Mouse (Mus musculus): Measurements from ENCODE around the gene Zswim4.

Gene Zswim4

DNA sequence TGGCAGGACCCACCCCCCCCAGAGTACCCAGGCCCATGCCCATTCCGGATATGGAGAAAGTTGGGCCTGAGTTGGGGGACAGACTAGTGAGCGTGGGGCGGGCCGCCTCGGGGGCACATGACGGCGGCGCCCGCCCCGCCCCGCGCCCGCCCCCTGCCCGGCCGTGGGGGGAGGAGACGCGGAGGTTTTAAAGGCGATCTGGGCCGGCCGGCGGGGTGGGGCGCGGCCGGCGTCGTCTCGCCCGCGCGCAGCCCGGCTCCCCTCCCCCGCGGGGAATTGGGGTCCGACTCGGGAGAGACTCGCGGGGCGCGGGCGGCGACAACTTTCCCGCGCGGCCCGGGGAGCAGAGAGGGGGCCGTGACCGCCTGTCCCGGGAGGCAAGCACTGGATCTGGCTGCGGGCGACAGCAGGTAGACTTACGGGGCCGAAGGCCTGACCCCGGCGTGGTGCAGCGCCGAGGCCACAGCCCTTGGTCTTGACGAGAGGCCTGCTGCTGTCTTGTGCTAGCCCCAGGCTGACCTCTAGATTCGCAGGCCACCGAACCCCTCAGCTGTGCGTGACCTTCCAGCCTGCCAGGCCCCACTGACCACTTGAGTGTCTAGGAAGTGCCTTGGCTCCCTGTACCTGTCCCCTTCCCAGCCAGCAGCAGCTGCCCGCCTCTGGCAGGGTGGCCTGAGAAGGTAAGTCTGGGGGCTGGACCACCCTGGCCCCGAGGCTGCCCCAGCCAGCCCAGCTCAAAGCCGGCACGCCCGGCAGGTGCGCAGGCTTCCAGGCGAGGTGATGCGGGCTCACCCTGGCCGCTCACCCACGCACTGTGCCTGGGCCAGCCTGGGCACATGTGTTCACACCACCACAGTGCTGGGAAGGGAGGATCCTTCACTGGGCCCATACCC is 36.0 kb downstream of the Zswim4 start:
- peak in 1 of 2 experiments; percentile 85 for DNase-seq (ENCODE audit: low read depth in 1 of 2, low spot score in 2 of 2)

DNA sequence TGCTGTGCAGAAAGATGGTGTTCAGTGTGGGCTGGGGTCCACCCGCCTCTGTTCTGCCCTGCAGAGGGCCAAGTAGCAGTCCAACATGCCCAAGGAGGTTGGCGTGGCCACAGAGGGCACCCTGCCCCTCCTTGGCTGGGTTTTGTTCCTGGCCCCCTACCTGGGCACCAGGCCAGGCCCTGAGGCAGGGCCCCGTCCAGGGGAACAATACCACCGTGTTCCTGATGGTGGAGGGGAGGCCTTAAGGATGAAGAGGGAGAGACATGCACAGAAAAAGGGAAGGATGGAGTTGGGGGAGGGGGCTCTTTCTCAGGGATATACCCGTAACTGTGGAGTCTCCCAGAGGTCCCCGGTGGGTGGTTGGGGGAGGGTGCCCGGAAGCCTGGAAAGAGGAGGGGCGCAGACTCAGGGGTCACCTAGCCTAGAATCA is 36.7 kb downstream of the Zswim4 start:
- peak in 1 of 2 experiments; percentile 47 for DNase-seq (ENCODE audit: low read depth in 1 of 2, low spot score in 2 of 2)

DNA sequence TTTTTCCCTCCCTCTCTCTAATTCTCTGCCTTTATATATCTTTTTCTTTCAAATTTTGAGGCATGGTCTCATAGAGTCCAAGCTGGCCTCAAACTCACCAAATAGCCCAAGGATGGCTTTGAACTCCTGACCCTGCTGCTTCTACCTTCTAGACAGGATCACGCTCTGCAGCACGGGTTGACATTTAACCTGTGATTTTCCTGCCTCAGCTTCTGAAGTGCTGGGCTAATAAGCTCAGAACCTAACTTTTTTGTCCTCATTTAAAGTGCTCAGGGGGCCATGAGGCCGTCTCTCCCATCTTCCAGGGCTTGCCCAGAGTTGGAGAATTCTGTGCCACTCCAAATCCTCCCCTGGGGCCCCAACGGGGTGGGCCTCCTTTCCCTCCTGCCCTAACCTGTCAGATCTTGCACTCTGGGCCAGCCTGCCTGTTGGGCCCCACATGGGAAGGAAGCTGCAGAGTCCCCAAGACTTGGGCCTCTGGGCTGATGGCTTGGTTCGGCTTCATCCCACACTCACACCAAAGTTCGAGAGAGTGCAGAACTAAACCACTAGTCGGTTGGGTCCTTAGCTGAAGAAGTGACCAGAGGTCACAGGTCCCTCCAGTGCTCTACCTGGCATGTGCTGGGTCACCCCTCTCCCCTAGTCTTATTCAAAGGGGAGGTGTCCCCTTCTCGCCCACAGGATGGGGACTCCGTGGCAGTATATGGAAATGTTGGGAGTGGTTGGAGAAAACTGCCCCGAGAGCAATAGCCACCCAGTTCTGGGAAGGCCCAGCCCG is 37.3 kb downstream of the Zswim4 start:
- DNase-seq (ENCODE audit: low read depth in 1 of 2, low spot score in 2 of 2): no peak

DNA sequence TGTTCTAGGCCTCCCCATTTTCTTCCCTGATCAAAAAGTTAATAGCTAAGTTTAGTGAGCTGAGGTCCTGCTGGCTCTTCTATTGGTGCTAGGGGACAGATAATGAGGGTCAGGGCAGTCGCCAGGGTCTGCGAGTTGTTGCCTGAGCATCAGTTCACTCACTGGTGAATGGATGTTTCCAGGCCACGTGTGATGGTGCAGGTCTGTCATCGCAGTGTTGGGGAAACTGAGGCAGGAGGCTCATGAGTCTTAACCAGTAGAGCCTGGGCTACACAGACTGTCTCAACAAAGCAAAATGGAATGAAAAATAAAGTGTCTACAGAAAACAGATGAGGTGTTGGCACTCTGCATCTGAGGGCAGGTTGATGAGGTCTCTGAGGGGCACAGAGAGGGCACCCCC is 38.0 kb downstream of the Zswim4 start:
- DNase-seq (ENCODE audit: low read depth in 1 of 2, low spot score in 2 of 2): no peak

DNA sequence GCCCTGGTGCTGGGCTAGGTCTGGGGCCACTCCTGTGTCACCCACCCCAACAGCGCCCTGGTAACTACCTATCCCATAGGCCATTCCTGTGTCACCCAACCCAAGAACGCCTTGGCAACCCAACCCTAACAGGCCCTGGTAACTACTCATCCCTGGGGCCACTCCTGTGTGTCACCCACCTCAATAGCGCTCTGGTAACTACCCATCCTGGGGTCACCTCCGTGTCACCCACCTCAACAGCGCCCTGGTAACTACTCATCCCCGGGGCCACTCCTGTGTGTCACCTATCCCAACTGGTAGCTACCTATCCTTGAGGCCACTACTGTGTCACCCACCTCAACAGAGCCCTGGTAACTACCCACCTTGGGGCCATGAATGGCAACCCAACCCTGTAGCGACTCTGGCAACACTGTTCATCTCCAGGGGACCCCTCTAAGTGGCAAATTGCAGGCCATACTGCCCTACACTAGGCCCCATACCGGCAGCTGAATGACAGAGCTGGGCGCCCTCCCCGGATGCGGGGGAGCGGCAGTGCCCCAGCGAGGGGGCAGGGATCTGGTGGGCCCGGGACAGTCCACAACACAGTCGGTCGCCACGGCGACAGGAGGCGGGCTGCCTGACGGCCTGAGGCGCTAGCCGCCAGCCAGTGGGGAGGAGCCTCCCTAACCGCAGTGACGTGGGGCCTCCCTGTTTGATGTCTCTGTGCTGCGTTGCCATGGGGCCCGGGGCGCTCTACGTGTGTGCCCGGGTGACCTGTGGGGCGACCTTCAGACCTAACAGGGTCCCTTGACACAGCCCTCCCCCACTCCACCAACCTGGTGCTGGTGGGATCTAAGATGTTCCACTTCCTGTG is 38.7 kb downstream of the Zswim4 start:
- peak; percentile 99 to 100 for DNase-seq (ENCODE audit: low read depth in 1 of 2, low spot score in 2 of 2)

DNA sequence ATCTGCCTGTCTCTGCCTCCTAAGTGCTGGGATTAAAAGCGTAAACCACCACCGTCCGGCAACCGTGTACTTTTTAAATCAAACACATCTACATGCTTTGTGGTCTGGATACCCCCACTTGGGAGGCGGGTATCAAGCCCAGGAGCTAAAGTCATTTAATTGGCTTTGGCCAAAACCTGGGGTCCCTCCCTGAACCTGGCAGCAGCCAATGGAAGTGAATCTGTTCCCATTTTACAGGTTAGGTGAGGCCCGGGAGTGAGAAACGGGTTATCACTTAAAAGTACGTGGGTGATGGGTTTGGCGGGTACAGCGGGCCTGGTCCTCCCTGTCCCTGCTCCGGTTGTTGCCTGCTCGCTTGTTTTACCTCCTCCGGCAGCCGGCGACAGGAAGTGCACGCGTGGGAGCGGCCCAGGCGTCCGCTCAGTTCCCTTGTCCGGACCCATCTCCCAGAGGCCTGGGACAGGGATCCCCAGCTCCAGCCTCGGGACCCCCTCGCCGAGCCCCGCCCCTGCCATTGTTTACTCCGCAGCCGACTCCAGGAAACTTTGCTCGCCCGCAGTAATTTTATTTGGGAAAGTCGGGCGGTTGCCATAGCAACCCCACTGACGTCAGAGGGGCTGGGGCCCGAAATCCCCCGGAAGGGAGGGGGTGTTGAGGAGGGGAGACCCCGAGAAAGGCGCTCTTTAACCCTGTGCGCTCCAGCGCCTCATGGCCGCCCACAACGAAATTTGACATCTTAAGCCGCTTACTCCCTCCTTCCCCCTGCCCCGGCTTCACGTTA is 39.5 kb downstream of the Zswim4 start:
- DNase-seq (ENCODE audit: low read depth in 1 of 2, low spot score in 2 of 2): peak; percentile 88 to 95

DNA sequence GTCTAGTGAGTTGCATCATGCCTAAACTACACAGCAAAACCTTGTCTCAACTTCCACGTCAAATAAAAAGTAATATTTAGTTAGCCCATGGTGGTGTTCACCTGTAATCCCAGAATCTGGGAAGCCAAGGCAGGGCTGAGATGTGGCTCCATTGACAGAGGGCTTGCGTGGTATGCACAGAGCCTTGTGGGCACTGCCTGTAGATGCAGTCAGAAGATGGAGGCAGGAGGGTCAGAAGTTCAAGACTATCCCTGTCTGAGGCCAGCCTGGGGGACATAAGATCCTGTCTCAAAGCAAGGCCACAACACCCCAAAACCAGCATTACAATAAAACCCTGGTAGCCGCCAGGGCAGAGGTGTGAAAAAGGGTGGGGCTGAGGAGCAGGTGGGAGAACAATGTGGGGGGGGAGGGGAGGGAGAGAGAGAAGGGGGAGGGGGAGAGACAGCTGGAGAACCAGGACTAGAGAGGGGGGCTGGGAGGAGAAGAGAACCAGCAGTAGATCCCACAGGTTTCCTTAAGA is 42.6 kb downstream of the Zswim4 start:
- DNase-seq (ENCODE audit: low read depth in 1 of 2, low spot score in 2 of 2): no peak

DNA sequence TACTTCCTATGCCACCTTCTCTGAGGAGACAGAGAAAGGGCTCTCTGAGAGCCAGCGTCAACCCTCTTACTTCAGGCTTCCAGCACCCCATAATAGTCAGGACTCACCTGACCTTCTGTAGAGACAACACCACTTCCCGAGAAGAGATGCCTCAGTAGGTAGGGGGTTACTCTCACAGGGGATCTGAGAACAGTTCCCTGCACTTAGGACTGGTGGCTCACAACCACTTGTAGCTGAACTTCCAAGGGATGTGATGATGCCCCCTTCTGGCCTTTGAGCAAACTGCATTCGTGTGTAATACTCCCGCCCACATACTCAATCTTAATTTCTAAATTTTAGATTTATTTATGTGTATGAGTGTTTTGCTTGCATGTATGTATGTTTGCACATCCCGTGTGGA is 43.3 kb downstream of the Zswim4 start:
- no peak for DNase-seq (ENCODE audit: low read depth in 1 of 2, low spot score in 2 of 2)

DNA sequence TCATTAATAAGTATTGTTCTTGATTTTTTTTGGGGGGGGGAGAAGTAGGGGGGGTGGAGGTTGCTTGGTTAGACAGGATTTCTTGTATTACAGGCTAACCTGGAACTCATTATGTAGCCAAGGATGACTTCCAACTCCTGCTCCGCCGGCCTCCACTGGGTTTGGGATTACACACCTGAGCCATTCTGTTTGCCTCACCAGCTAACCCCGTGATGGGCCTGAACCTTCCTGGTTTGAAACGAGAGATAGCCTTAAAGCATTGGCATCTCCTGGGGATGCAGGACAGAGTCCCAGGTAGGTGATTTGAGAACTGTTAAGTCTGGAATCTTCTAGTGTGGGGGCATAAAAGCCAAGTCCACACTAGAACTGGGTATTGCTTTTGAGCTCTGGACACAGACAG is 43.7 kb downstream of the Zswim4 start:
- DNase-seq (ENCODE audit: low read depth in 1 of 2, low spot score in 2 of 2): no peak

DNA sequence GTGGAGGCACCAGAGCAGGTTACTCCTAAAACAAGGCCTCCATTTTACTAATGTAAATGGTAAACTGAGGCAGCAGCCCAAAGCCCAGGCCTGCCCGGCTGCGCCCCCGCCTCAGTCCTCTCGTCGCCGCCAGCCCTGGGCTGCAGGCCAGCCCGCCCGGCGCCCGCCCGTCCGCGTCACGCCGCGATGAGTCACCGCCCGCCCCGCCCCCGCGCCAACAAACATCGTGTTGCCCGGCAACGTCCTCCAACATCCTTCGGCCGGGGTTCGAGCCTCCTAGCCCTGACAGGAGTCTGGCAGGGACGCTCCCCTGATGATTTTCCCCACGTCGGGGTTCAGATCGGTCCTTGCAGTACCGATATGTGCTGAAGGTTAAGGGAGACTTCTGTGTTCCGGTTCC is 44.3 kb downstream of the Zswim4 start:
- DNase-seq (ENCODE audit: low read depth in 1 of 2, low spot score in 2 of 2): peak in 1 of 2 experiments; percentile 90

DNA sequence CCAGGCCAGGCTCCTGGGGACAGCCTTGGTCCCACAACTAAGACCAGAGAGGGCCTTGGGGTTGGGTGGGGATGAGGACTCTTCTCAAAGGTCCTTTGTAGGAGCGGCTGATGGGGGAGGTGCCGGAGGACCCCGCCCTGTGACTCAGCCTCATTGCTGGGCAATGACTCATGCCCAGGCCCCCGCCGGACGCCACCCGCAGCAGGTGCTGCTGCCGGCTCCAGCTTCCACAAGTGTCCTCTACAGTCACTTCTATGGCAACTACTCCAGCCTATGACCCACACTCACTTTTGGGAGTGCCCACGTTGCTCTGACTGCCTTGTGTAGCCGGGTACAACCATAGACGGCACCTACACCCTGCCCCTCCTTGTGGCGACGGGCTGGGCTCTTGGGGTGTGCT is 44.8 kb downstream of the Zswim4 start:
- DNase-seq (ENCODE audit: low read depth in 1 of 2, low spot score in 2 of 2): peak; percentile 81 to 83

DNA sequence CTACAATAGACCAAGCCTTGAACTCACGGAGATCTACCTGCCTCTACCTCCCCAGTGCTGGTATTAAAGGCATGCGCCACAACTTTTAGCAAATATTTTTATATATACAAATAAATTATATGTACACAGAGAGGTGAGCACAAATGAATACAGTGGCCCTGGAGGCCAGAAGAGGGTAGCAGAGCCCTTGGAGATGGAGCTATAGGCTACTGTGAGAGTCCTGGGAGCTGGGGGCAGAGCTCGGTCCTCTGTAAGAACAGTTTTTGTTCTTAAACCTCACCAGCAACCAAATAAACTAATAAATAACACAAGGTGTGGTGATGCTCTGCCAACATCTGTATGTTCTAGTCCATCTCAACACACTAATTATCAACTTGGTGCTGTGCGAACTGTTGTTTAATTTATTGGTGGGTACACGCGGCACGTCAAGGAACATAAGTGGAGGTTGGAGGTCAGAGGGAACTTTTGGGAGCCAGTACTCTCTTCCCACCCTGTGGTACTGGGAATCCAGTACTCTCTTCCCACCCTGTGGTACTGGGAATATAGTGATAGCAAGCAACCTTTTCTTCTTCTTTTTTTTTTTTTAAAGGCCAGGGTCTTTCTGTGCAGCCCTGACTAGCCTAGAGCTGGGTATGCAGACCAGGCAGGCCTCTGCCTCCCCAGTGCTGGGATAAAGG is 46.5 kb downstream of the Zswim4 start:
- no peak for DNase-seq (ENCODE audit: low read depth in 1 of 2, low spot score in 2 of 2)

DNA sequence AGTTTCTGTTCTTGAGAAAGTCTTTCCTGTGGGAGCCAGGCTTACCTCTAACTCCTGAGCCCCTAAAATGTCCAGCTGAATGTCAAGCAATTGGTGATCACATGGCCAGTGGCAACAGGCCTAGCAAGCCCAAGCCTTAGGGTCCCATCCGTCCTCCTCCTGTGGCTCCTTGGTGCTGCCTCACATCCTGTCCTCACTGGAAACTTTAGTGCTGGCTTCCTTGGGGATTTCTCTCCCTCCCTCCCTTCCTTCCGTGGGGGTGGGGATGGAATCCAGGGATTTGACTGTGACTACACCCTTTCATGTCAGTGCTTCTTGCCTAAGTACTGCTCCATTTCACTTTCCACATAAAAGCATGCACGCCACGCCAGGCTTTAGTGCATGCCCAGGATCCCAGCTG is 47.3 kb downstream of the Zswim4 start:
- DNase-seq (ENCODE audit: low read depth in 1 of 2, low spot score in 2 of 2): no peak

DNA sequence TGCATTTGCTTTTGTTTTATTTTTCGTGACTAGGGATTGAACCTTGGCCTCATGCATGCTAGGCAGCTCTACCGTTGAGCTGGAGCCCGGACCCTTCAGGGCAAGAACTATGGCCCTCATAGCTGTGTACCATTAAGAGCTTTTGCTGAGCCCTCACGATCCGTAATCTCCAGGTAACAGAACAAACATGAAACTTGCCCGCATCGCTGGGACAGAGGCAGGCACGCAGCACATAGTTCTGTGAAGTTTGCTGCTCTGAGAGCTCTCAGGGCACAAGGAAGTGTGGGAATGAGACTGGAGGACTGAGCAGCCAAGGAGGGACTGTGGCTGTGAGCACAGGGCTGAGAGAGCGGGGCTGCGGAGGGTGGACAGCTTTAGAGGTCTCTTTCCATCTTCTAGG is 48.2 kb downstream of the Zswim4 start:
- DNase-seq (ENCODE audit: low read depth in 1 of 2, low spot score in 2 of 2): no peak

DNA sequence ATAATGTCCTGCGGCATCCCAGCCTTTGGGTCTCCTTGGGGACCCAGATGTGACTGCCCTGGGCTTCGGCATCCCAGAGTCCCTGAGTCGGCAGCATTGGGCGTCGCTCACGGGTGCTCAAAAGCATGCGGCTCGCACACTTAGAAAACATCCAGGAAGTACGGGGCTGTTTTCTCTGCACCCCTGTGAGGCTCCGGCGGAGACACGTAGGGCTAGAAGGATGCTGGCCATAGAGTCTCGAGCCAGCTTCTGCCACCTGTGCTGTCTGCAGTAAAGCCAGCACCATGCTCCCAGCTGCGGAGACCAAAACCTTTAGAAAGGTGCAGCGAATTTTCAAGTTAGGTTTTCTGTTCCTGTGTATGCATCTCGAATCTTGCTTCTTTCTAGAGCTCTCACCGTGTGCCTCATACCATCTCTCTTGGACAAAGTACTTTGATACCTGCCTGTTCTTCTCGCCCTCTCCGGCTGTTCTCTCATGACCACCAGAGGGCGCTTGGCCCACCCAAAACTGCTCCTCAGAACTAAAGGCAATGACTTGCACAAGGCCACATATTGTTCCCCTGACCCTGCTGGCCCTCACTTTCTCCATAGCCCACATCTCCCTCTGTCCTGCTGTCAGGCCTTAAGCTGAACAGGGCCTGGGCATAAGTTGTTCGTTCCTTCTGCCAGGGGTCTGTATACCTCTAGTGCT is 49.6 kb downstream of the Zswim4 start:
- no peak for DNase-seq (ENCODE audit: low read depth in 1 of 2, low spot score in 2 of 2)

DNA sequence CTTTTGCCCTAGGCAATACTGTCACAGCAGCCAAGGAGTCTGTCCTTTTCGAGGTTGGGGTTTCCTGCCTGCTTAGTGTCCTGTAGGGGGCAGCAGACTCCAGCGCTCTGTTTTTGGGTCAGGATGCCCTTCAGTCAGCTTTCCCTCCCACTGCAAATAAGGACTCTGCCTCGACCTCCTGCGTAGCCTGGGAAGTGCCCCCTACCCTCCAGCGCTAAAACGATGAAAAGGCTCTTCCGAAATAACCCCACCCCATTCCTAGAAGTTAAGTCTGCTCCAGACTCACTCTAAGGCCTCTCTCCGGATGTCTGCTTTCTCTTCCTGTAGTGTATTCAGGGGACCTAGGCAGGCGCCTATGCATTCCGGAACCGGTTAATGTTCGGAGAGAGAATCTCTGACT is 50.3 kb downstream of the Zswim4 start:
- DNase-seq (ENCODE audit: low read depth in 1 of 2, low spot score in 2 of 2): peak in 1 of 2 experiments; percentile 57

DNA sequence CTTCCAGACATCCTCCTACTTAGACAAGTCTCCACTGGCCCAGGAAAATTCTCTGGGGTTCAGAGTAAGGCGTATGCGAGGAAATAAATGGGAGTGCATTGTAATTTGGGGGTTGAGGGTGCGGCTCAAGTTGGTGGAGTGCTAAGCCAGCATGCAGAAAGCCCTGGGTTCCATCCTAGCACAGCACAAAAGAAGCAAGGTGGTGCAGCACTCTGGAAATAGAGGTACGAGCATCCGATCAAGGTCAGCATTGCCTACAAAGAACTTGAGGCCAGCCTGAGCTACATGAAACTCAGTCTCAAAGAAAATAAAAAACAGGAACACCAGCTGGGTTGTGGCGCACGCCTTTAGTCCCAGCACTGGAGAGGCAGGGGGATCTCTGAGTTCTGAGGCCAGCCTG is 51.7 kb downstream of the Zswim4 start, which contains the start of gene Nanos3:
TSS of gene Nanos3 (minus strand) at position 101 of the 400 bp plus-strand sequence.
- DNase-seq (ENCODE audit: low read depth in 1 of 2, low spot score in 2 of 2): no peak

DNA sequence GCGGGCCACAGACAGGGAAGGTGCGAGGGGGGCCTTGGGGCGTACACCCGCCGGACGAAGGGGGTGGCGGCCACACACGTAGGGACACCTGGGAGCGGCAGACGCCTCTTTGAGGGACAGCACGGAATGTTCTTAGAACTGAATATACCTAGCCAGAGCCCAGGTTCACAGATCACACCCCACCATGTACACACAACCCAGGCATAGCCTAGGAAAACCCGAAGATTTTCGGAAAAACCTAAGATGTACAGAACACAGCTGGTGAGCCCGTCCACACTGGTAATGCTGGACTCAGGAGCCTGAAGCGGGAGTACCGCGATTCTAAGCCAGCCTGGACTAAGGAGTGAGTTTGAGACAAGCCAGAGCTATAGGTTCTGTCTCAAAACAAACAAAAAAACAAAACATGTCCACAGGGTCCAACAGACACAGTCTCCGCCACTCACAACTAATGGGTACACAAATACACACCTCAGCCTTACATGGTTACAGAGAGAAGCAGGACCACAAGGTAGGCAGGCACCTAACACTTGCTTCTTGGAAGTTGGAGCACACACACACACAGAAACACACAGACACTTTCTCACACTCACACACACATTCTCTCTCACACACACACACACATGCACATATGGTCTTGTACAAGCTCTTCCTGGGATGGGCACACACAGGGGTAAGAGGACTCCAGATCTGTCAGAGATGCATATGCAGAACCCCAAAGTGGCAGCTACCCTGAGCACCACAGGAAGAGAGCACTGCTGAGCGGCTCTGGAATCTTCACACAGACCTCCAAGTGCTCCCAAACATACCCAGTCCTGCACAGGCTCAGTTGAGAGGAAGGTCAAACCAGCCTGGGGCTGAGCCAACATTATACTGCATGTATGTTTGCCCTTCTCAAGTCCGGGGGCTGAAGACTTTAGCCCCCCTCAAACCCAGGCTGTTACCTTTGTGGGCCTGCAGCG is 52.5 kb downstream of the Zswim4 start:
- DNase-seq (ENCODE audit: low read depth in 1 of 2, low spot score in 2 of 2): no peak

All from monocyte, adult 2 months (primary cell).